ENCODE assay signal across 8 mouse cellular contexts in the genomic region with DNA sequence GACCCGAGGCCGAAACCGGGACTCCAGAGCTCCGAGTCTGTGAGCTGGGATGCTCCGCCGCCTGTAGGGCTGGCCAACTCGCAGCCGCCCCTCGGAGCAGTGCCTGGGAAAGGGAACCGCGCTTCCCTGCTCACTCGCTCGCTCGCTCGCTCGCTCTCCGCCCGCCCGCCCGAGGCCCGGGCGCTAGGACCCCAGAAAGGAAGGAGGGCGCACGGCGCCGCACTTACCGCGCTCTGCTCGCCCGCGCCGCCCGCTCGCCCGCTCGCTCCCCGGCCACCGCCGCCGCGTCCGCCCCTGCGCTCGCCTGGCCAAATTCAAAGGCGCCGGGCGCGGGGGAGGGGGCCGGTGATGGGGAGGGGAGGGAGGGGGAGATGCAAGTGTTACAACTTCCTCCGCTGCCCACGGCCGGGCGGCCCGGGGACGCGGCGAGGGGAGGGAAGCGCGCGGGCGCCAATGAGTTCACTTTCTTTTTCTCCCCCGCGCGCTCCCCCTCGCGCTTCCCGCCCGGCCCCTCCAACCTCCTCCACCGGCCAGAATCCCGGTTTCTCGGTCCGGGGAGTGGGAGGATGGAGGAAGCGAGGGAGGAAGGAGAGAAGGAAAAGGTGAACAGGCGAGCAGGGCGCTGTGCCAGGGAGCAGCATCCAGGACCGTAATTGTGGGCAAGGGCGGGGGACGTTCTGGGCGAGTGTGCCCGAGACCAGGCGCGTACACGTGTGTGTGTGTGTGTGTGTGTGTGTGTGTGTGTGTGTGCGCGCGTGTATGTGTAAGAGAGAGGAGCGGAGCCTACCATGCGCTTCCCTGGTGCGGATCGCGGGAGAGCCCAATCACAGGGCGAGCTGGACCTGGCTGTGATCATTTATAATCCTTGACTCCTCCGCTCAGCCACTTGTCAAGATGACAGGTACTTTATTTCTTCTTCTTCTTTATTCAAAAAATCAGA. TPM values are rescaled to one million over a fixed set of nuclear protein-coding genes. Genes with fewer than 3 reads are reported as not detected.
A peak's percentile ranks its signal among the peaks of the same experiment; 100 is the strongest.
DNase-seq lines count a peak whose midpoint lies in the region; ATAC-seq lines count a peak whose summit lies in the region.

No protein-coding gene starts in this region.

- no peaks in the 10 kb centered on the region for H3K9me3 ChIP-seq in forebrain, embryonic 12.5 days

- H3K4me1 ChIP-seq in forebrain, embryonic 12.5 days: peaks cover 39% of the 10 kb centered on the region

- peak overlapping the region; percentile 85 for H3K27ac ChIP-seq in forebrain, embryonic 12.5 days

- intact Hi-C loops in heart, postnatal 14 days (cut with DNase I): loop anchor here (10.0 kb wide), 2 partner anchors 148 to 288 kb away; no protein-coding TSS in a partner anchor

- peak overlapping the region; percentile 82 for H3K4me2 ChIP-seq in forebrain, embryonic 12.5 days

- H3K36me3 ChIP-seq in forebrain, embryonic 12.5 days (replicated peaks): no peaks in the 10 kb centered on the region

- peak overlapping the region; percentile 81 for H3K9ac ChIP-seq in forebrain, embryonic 12.5 days

- peak; percentile 21 for DNase-seq in thymus, postnatal 4 days
- DNase-seq in thymus, postnatal 25 days: no peak
- peak; percentile 49 to 55 for DNase-seq in heart, postnatal 14 days
- peak; percentile 44 to 61 for DNase-seq in layer of hippocampus, postnatal 10 days (ENCODE audit: low spot score in 2 of 2)
- DNase-seq in lung, postnatal 25 days (ENCODE audit: low spot score): peak; percentile 0
- DNase-seq in right cerebral cortex, postnatal 14 days: peak; percentile 58
- DNase-seq in spleen, postnatal 36 days (ENCODE audit: low spot score in 2 of 2): no peak

- WGBS in forebrain, embryonic 12.5 days: under 1% methylated on average over 71 of the region's 93 CpGs

- peaks cover 50% of the 10 kb centered on the region for H3K27me3 ChIP-seq in forebrain, embryonic 12.5 days

- peak overlapping the region; percentile 78 for H3K4me3 ChIP-seq in forebrain, embryonic 12.5 days (replicated peaks)

- ATAC-seq in forebrain, embryonic 12.5 days (ENCODE audit: low FRiP score): peak; percentile 84

RNA-seq across cellular contexts. Expression of gene Tenm3, which starts 0.5 kb away (rescaled TPM):
- 38.8 and 42.0 TPM in 2 replicates for polyA plus RNA-seq in forebrain, embryonic 12.5 days (2016; fragmentation: Nextera tagmentation; extraction: Ambion mirVana)
- total RNA-seq in heart, postnatal 14 days (2021): 1 to 10 TPM; 4.3 to 5.0 TPM
- total RNA-seq in layer of hippocampus, postnatal 10 days (2021): 100 to 1,000 TPM; 122 to 147 TPM

Comparison
In these comparisons a context has a peak if more than half of its experiments do, and no peak if none do; other contexts are left out.
1. DNase-seq: peak in thymus, postnatal 4 days (single experiment), heart, postnatal 14 days (2 of 2), layer of hippocampus, postnatal 10 days (2 of 2), lung, postnatal 25 days (single experiment) and right cerebral cortex, postnatal 14 days (single experiment); none in thymus, postnatal 25 days (single experiment) and spleen, postnatal 36 days (0 of 2).
2. RNA of gene Tenm3, which starts 0.5 kb away (total RNA-seq): 122 to 147 TPM in layer of hippocampus, postnatal 10 days; 4.3 to 5.0 TPM in heart, postnatal 14 days; every median in the first group is over 10 times any median in the second.